Mouse (Mus musculus) kidney, embryonic 15.5 days (tissue): ENCODE data around the gene Slc16a12. TPM values are rescaled to one million over a fixed set of nuclear protein-coding genes. Genes with fewer than 3 reads are reported as not detected.
A peak's percentile ranks its signal among the peaks of the same experiment; 100 is the strongest.
"Not testable (repeated sequence)": the region's sequence is repeated elsewhere in the genome, so short reads cannot be mapped to it uniquely, and the experiment has no call there.

Experiments used
- ATAC-seq: fragments of 200-750 bp; cut with Nextera tagmentation; replicated peaks from 2 replicates; pipeline ENCODE4 v1.8.0; 2017; ENCODE audit warnings: moderate TSS enrichment; ENCODE audit not compliant: low FRiP score
- H3K27ac ChIP-seq: fragments of 300-500 bp; sonication (generic); 2 replicates; pipeline ENCODE4 v1.5.1; 2015; ENCODE audit warnings: mild to moderate bottlenecking, inconsistent platforms
- H3K27me3 ChIP-seq: fragments of 300-500 bp; sonication (generic); 2 replicates; pipeline ENCODE4 v1.6.1; 2015; ENCODE audit warnings: inconsistent platforms
- H3K36me3 ChIP-seq: fragments of 300-500 bp; sonication (generic); 2 replicates; pipeline ENCODE4 v1.6.1; 2015; ENCODE audit warnings: inconsistent platforms
- H3K4me1 ChIP-seq: fragments of 300-500 bp; sonication (generic); 2 replicates; pipeline ENCODE4 v1.6.1; 2015; ENCODE audit warnings: inconsistent platforms
- H3K4me2 ChIP-seq: fragments of 300-500 bp; sonication (generic); 2 replicates; pipeline ENCODE4 v1.6.1; 2015; ENCODE audit warnings: moderate library complexity, mild to moderate bottlenecking, inconsistent platforms
- H3K4me3 ChIP-seq: fragments of 300-500 bp; sonication (generic); replicated peaks from 2 replicates; pipeline ENCODE4 v1.5.1; 2015; ENCODE audit warnings: mild to moderate bottlenecking, inconsistent platforms
- H3K9ac ChIP-seq: fragments of 300-500 bp; sonication (generic); 2 replicates; pipeline ENCODE4 v1.6.1; 2015; ENCODE audit warnings: mild to moderate bottlenecking, inconsistent platforms
- H3K9me3 ChIP-seq: fragments of 300-500 bp; sonication (generic); replicated peaks from 2 replicates; pipeline ENCODE4 v1.6.1; 2016; ENCODE audit warnings: inconsistent platforms
- WGBS: fragments of 180-500 bp; shearing (Covaris S2); methylation state at CpG from one replicate; pipeline ENCODE4 v1.1.7; 2015; ENCODE audit warnings: mixed read lengths; 5-methylcytosine and 5-hydroxymethylcytosine counted together
- polyA plus RNA-seq: library from polyadenylated mRNA; unstranded; fragments of >200 nt; fragmentation: Nextera tagmentation; extraction: Ambion mirVana; gene quantifications from 2 replicates; pipeline ENCODE4 v1.2.1, GENCODE M21; 2015

The Slc16a12 gene
- polyA plus RNA-seq, 1 experiment from 2014 or later = 10.6 TPM

DNA sequence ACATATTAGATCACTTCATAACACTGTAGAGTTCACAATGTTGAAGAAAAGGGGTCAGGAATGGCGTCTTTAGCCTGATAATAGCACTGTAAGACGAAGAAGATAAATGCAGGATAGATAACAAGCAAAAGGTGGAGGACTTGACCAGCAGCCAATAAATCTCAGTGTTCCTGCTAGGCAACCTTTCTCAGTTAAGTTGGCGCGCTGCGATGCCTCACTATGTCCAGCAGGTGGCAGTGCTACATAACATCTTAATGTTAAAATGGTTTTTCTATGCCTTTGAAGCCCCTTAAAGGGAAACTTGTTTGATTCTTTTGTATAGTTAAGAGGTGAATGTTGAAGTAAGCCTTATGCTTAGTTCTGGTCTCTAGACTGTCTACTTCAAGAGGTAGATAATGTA lies 81.0 kb downstream of the Slc16a12 start:
- under 1% methylated on average over 5 of the region's 5 CpGs for WGBS
- ATAC-seq = no peak
- Histone ChIP-seq H3K36me3 (no peaks in the 10 kb centered on the region), H3K4me1 (no peaks in the 10 kb centered on the region), H3K9ac (no peak overlapping the region), H3K9me3 (no peaks in the 10 kb centered on the region), H3K27me3 (no peaks in the 10 kb centered on the region), H3K4me2 (no peak overlapping the region), H3K27ac (no peak overlapping the region), H3K4me3 (no peak overlapping the region)

DNA sequence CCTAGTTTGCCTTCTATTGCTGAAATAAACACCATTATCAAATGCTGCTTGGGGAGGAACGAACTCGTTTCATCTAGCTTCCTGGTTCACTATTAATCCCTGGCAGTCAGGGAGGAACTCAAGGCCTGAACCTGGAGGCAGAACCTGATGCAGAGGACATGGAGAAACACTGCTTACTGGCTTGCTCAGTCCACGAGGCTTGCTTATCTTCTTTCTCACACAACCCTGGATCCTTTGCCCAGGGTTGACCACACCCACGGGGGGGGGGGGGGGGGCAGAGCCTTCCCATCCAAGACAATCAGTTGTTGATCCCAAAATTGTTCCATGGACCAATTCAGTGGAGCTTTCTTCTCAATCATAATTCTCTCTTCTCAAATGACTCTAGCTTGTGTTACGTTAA lies 84.3 kb downstream of the Slc16a12 start:
- H3K9me3 ChIP-seq = no peaks in the 10 kb centered on the region
- H3K9ac ChIP-seq = no peak overlapping the region
- H3K27ac ChIP-seq = no peak overlapping the region
- H3K4me3 ChIP-seq = no peak overlapping the region
- ATAC-seq = no peak
- peak overlapping the region; percentile 69; the same call in 1 of the 2 replicates for H3K4me2 ChIP-seq
- WGBS = 54% methylated on average over 5 of the region's 5 CpGs
- H3K27me3 ChIP-seq = no peaks in the 10 kb centered on the region
- H3K36me3 ChIP-seq = no peaks in the 10 kb centered on the region
- H3K4me1 ChIP-seq = no peaks in the 10 kb centered on the region

DNA sequence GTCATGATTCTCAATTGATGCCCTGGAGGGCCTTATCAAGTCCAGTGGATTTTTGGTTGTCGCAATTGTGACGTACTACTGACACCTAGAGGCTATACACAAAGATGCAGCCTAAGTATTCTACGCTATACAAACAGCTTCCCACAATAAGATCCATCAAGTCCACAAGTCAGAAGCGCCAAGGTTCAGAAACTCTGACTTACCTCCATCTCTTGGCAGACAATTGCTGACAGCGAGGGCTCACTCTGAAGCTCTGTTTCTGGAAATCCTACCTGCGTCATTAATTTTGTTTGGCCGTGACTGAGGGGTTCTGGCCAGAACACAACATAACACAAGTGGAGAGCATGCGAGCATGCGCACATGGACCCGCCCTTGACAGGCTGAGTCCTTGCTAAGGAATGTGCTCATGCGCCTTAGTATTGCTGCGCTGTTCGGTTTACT lies 85.0 kb downstream of the Slc16a12 start:
- peak; percentile 94 for ATAC-seq
- Histone ChIP-seq H3K9me3 (no peaks in the 10 kb centered on the region), H3K27me3 (no peaks in the 10 kb centered on the region), H3K36me3 (no peaks in the 10 kb centered on the region), H3K4me2 (peak overlapping the region; percentile 69), H3K4me1 (no peaks in the 10 kb centered on the region), H3K9ac (no peak overlapping the region), H3K4me3 (peak overlapping the region; percentile 44), H3K27ac (no peak overlapping the region)
- 19% methylated on average over 13 of the region's 13 CpGs for WGBS

DNA sequence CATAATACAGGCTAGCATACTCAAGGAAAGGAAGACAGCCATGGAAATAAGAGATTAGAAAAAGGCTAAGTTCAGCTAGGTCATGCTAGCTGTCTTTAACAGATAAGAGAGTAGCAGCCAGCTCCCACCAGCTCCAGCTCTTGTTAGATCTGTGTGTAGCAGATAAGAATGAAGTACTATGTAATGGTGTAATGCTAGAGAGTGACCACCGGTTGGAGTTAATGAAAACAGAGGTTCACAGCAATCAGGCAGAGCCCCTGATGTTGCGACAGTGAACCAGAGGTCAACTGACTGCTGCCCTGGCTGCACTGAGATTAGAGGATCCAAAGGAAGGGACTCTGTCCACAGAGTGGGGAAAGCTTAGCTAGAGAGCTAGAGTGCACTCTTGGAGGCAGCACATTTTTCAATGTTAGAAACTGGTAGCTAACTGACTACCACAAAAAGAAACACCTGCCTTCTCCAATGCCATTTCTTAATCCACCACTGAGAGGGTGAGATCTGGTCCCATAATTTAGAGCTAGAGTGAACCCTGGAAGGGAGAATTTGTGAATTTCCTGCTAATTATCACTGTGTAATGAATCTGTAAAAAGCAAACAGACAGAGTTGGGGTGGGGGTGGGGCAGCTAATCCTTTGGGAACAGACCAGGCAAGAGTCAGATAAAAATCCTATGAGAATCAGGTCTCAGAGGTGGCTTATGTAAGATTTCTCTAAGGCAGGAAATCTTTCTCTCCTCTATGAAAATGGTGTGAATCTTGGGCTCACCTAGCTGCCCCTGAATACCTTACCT lies 90.4 kb downstream of the Slc16a12 start:
- Histone ChIP-seq H3K36me3 (no peaks in the 10 kb centered on the region), H3K4me3 (no peak overlapping the region), H3K27ac (no peak overlapping the region), H3K4me1 (no peaks in the 10 kb centered on the region), H3K9ac (no peak overlapping the region), H3K9me3 (no peaks in the 10 kb centered on the region), H3K27me3 (no peaks in the 10 kb centered on the region), H3K4me2 (no peak overlapping the region)
- peak; percentile 82 for ATAC-seq
- 24% methylated on average over 2 of the region's 2 CpGs for WGBS

DNA sequence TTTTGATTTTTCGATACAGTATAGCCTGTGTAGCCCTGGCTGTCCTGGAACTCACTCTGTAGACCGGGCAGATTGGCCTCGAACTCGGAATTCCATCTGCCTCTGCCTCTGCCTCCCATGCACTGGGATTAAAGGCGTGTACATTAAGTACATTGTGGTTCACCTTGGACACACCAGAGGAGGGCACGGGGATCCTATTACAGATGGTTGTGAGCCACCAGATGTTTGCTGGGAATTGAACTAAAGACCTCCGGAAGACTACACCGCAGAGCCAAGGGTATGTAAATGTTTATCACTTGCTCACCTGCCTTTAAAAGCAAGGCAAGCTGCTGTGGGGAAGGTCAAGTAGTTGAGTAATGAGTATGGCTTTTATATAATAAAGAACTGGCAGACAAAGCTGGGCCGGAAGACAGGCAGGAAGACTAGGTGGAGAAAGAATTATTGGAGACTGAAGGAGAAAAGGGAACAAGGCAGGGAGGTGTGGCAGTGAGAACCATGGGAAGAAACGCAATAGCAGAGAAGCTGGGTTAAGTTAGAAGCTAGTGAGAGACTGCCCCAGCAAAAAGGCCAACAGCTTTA lies 91.8 kb downstream of the Slc16a12 start:
- no peaks in the 10 kb centered on the region for H3K4me1 ChIP-seq
- no peak overlapping the region for H3K27ac ChIP-seq
- H3K4me2 ChIP-seq = no peak overlapping the region
- no peaks in the 10 kb centered on the region for H3K36me3 ChIP-seq
- H3K9me3 ChIP-seq = no peaks in the 10 kb centered on the region
- H3K4me3 ChIP-seq = no peak overlapping the region
- no peak for ATAC-seq
- H3K9ac ChIP-seq = no peak overlapping the region
- WGBS = 86% methylated on average over 10 of the region's 10 CpGs
- no peaks in the 10 kb centered on the region for H3K27me3 ChIP-seq

DNA sequence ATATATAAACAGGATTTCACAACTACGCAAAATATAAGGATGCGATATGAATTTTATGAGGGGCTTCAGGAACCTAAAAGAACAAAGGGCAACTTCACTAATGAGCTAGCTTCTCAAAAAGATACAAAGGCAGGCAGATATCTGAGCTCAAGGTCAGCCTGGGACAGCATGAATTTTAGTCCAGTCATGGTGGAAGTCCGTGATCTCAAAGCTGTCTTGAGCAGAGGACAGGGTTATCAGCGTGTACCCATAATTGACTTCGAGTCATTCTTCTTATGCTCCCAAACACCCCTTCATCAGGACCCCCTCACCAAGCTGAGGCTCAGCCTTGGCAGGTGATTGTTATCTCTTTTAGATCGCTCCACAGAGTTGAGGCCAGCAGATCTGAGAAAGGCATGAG lies 96.1 kb downstream of the Slc16a12 start:
- H3K27me3 ChIP-seq = no peaks in the 10 kb centered on the region
- H3K9ac ChIP-seq = no peak overlapping the region
- no peak overlapping the region for H3K4me2 ChIP-seq
- H3K36me3 ChIP-seq = no peaks in the 10 kb centered on the region
- H3K4me3 ChIP-seq = no peak overlapping the region
- no peaks in the 10 kb centered on the region for H3K4me1 ChIP-seq
- no peak overlapping the region for H3K27ac ChIP-seq
- WGBS = 80% methylated on average over 6 of the region's 6 CpGs
- no peaks in the 10 kb centered on the region for H3K9me3 ChIP-seq
- no peak for ATAC-seq

DNA sequence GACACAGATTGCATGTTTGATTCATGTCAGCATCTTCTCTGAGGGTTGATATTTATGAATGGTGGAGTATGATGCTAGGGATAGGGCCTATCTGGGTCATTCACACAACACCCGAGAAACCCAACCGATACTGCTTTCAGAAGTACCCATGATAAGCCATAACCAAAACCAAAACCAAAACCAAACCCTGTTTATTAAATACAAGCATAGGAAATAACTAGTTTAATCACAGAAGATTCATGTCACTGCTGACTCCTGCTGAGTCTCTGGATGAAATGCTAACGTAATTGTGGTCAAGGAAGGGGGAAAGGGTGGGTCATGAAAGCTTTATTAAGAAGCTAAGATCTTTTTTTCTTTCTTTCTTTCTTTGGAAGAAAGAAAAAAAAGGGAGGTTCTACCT lies 96.8 kb downstream of the Slc16a12 start:
- 89% methylated on average over 3 of the region's 3 CpGs for WGBS
- no peak overlapping the region for H3K4me2 ChIP-seq
- no peaks in the 10 kb centered on the region for H3K4me1 ChIP-seq

DNA sequence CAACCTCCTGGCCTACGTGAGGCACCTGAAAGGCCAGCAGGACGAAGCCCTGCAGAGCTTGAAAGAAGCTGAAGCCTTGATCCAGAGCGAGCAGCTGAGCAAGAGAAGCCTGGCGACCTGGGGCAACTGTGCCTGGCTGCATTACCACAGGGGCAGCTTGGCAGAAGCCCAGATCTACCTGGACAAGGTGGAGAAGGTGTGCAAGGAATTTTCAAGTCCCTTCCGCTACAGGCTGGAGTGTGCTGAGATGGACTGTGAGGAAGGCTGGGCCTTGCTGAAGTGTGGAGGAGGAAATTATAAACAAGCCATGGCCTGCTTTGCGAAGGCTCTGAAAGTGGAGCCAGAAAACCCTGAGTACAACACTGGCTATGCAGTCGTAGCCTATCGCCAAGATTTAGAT lies 99.5 kb downstream of the Slc16a12 start:
- H3K4me2 ChIP-seq, H3K4me3 ChIP-seq, H3K27me3 ChIP-seq, H3K36me3 ChIP-seq, ATAC-seq, H3K27ac ChIP-seq, H3K9me3 ChIP-seq, H3K9ac ChIP-seq, H3K4me1 ChIP-seq: not testable (repeated sequence)
- WGBS = 83% methylated on average over 8 of the region's 8 CpGs

More for the DNA sequence above, 96.8 kb downstream of the Slc16a12 start:
- Histone ChIP-seq H3K27ac (no peak overlapping the region), H3K36me3 (no peaks in the 10 kb centered on the region), H3K9me3 (no peaks in the 10 kb centered on the region), H3K9ac (no peak overlapping the region), H3K4me3 (no peak overlapping the region), H3K27me3 (no peaks in the 10 kb centered on the region)
- ATAC-seq = no peak

DNA sequence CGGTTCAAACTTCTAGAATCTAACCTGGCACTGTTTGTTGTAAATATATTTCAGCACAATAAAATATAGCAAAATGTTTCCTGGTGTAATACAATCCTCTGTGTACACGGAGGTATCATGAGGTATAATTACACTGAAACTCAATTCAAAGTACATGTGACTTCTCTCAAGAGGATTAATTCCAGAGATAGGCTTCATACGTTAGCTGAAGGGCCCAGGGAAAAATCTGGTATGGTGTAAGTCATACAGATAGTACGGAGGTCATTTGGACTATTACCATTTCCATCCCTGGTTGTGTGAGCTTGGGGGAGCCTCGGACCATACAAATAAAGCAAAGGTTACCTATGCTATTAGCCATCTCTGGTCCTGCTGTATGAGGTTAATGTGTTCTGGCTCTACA lies 104.5 kb downstream of the Slc16a12 start:
- no peak overlapping the region for H3K27ac ChIP-seq
- H3K9me3 ChIP-seq = no peaks in the 10 kb centered on the region
- H3K4me2 ChIP-seq = no peak overlapping the region
- H3K27me3 ChIP-seq = no peaks in the 10 kb centered on the region
- H3K9ac ChIP-seq = no peak overlapping the region
- H3K36me3 ChIP-seq = no peaks in the 10 kb centered on the region
- no peak for ATAC-seq
- WGBS = 74% methylated on average over 5 of the region's 5 CpGs
- H3K4me3 ChIP-seq = no peak overlapping the region
- H3K4me1 ChIP-seq = no peaks in the 10 kb centered on the region

DNA sequence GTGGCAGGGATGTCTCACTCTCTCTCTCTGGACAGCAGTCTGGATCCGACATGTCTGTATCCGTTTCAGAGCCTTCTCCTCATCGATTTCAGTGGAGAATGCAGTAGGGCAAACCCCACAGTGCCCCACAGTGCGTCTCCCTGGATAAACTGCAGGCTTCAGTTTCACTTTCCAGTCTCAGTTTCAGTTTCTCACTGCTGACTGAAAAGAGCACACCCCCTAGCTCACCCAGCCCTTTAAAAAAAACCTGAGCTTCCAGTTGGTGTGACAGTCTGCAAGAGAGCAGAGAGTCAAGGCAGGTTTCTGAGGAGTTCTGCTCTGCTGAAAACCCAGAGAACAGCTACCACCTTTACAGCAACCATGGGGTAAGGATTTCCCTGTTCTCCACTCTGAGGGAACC lies 106.5 kb downstream of the Slc16a12 start, which contains the start of the genes Ifit1bl2 and Ifit1:
Gene Ifit1bl2, minus strand, starts transcription at position 121 of the 400 bp plus-strand sequence.
Gene Ifit1, plus strand, starts transcription at position 249 of the 400 bp plus-strand sequence.
- ATAC-seq = peak; percentile 70; the same call in 1 of the 2 replicates
- Histone ChIP-seq H3K9ac (no peak within 1 kb of the TSS), H3K36me3 (no peaks in the 10 kb centered on the region), H3K27ac (no peak within 1 kb of the TSS), H3K9me3 (no peaks in the 10 kb centered on the region), H3K4me2 (peak within 1 kb of the TSS; percentile 38), H3K4me1 (no peaks in the 10 kb centered on the region), H3K4me3 (no peak within 1 kb of the TSS), H3K27me3 (no peaks in the 10 kb centered on the region)
- 31% methylated on average over 4 of the region's 4 CpGs for WGBS

DNA sequence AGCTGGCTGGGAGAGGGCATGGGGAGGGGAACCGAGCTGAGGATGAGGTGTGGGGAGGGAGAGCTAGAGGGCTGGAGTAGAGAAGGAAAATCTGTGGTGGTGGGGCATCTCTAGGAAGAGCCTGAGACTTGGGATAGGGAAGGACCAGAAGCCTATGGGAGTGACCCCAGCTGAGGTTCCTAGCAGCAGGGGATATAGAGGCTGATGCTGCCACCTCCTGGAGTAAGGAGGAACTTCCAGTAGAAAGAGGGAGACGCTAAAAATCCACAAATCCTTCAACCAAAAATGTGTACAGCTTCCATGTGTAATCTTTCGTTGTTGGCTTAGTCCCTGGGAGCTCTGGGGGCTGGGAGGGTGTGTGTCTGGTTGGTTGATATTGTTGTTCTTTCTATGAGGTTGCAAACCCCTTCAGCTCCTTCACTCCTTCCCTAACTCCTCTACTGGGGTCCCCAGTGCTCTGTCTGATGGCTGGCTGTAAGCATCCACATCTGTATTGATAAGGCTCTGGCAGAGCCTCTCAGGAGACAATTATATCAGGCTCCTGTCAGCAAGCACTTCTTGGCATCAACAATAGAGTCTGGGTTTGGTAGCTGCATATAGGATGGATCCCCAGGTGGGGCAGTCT lies 110.0 kb downstream of the Slc16a12 start:
- Histone ChIP-seq H3K4me2 (no peak overlapping the region), H3K36me3 (no peaks in the 10 kb centered on the region), H3K9me3 (no peaks in the 10 kb centered on the region), H3K27ac (no peak overlapping the region), H3K4me1 (no peaks in the 10 kb centered on the region), H3K4me3 (no peak overlapping the region), H3K9ac (no peak overlapping the region), H3K27me3 (no peaks in the 10 kb centered on the region)
- WGBS = 7% methylated on average over 3 of the region's 3 CpGs
- ATAC-seq = peak; percentile 67; the same call in 1 of the 2 replicates

DNA sequence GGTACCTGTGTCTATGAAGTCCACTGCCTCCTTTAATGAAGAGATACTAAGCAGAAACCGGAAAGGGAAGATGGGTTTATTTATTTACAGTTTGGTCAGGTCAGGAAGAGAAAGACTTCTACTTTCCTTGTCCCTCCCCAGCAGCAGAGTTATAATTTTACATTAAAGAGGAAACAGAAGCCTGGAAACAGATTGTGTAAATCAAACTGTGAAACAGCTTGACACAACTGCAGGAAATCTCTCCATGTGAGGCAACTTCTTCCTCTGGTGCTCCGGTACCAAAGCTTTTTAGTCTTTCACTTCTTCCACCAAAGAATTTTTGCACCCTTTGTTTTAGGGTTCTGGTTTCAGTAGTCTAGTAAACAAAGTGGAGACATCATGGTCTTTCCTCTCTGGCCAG lies 113.6 kb downstream of the Slc16a12 start:
- H3K27me3 ChIP-seq = no peaks in the 10 kb centered on the region
- no peaks in the 10 kb centered on the region for H3K4me1 ChIP-seq
- no peak overlapping the region for H3K27ac ChIP-seq
- H3K4me3 ChIP-seq = no peak overlapping the region
- no peak for ATAC-seq
- H3K9ac ChIP-seq = no peak overlapping the region
- WGBS = 59% methylated on average over 2 of the region's 2 CpGs
- no peak overlapping the region for H3K4me2 ChIP-seq
- no peaks in the 10 kb centered on the region for H3K36me3 ChIP-seq
- H3K9me3 ChIP-seq = no peaks in the 10 kb centered on the region
